Mouse (Mus musculus) heart, embryonic 14.5 days (tissue): ENCODE results near the gene Wdr11. TPM values are rescaled to one million over a fixed set of nuclear protein-coding genes. Genes with fewer than 3 reads are reported as not detected.

ENCODE experiments used
- ATAC-seq: fragments of 200-750 bp; cut with Nextera tagmentation; 2 replicates; pipeline ENCODE4 v1.8.0; 2017; ENCODE audit warnings: low read depth, moderate TSS enrichment; ENCODE audit not compliant: insufficient number of reproducible peaks, insufficient read depth, low FRiP score
- H3K27ac ChIP-seq, 2 experiments: fragments of 200-500 bp in 1 of 2; fragments of 300-500 bp in 1 of 2; sonication (generic) in 1 of 2; replicated peaks in 1 of 2; 2 replicates each; pipeline ENCODE4 v1.5.1; 2012 to 2014; ENCODE audit warnings: low read depth in 2 of 2, low read length in 2 of 2, control low read depth in 1 of 2, mild to moderate bottlenecking in 1 of 2, mixed read lengths in 1 of 2; ENCODE audit not compliant: control insufficient read depth in 1 of 2, insufficient read depth in 1 of 2
- H3K27me3 ChIP-seq: fragments of 300-500 bp; sonication (generic); 2 replicates; pipeline ENCODE4 v1.6.1; 2014; ENCODE audit warnings: mild to moderate bottlenecking, low read length, control low read depth; ENCODE audit not compliant: control insufficient read depth, insufficient read depth
- H3K36me3 ChIP-seq: fragments of 300-500 bp; sonication (generic); 2 replicates; pipeline ENCODE4 v1.6.1; 2014; ENCODE audit warnings: mild to moderate bottlenecking, control low read depth, low read length, mixed read lengths; ENCODE audit not compliant: control insufficient read depth, insufficient read depth
- H3K4me1 ChIP-seq, 2 experiments: fragments of 200-500 bp in 1 of 2; fragments of 300-500 bp in 1 of 2; sonication (generic) in 1 of 2; 2 replicates each; pipeline ENCODE4 v1.6.1; 2012 to 2014; ENCODE audit warnings: low read length in 2 of 2, control low read depth in 1 of 2, mixed read lengths in 1 of 2; ENCODE audit not compliant: control insufficient read depth in 2 of 2, insufficient read depth in 2 of 2
- H3K4me2 ChIP-seq: fragments of 300-500 bp; sonication (generic); 2 replicates; pipeline ENCODE4 v1.6.1; 2014; ENCODE audit warnings: mild to moderate bottlenecking, low read length
- H3K4me3 ChIP-seq, 2 experiments: fragments of 200-500 bp in 1 of 2; fragments of 300-500 bp in 1 of 2; sonication (generic) in 1 of 2; 2 replicates each; pipeline ENCODE4 v1.5.1; 2012 to 2014; ENCODE audit warnings: low read length in 2 of 2, mild to moderate bottlenecking in 2 of 2, control low read depth in 1 of 2, low read depth in 1 of 2, moderate library complexity in 1 of 2; ENCODE audit not compliant: control insufficient read depth in 1 of 2, insufficient read depth in 1 of 2
- H3K9ac ChIP-seq: fragments of 300-500 bp; sonication (generic); 2 replicates; pipeline ENCODE4 v1.6.1; 2014; ENCODE audit warnings: mild to moderate bottlenecking, low read length
- H3K9me3 ChIP-seq: fragments of 300-500 bp; sonication (generic); 2 replicates; pipeline ENCODE4 v1.6.1; 2016; ENCODE audit warnings: low read length, control low read depth; ENCODE audit not compliant: control insufficient read depth
- WGBS: fragments of 180-500 bp; shearing (Covaris S2); extraction: QIAGEN DNeasy Blood & Tissue Kit; methylation state at CpG from one replicate; pipeline ENCODE4 v1.1.7; 2014; 5-methylcytosine and 5-hydroxymethylcytosine counted together
- polyA plus RNA-seq: library from polyadenylated mRNA; unstranded; fragments of >200 nt; fragmentation: Nextera tagmentation; extraction: Ambion mirVana; gene quantifications from 2 replicates; pipeline ENCODE4 v1.2.1, GENCODE M21; 2014

The Wdr11 gene
- polyA plus RNA-seq, 1 experiment from 2014 or later, result 29.5 TPM

DNA sequence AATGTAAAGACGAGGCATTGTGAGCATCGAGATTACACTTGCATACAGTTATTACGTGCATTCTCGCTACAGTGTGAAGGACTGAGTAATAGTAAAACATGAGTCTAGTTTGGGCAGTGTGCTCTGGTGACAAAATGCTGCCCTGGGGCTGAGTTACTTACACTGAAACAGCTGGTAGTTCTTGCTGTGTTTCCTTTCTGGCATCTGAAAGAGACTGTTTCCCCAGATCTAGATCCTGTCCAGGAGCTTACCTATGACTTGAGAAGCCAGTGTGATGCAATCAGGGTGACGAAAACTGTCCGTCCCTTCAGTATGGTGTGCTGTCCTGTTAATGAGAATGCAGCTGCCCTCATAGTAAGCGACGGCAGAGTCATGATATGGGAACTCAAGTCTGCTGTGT, 14.6 kb downstream of the Wdr11 start:
- no peak for ATAC-seq
- Histone ChIP-seq H3K9me3 (no peaks in the 10 kb centered on the region), H3K4me3 (no peak overlapping the region), H3K9ac (no peak overlapping the region), H3K36me3 (peaks cover 98% of the 10 kb centered on the region), H3K27me3 (no peaks in the 10 kb centered on the region), H3K4me2 (no peak overlapping the region), H3K27ac (no peak overlapping the region), H3K4me1 (no peaks in the 10 kb centered on the region)
- WGBS, result 92% methylated on average over 8 of the region's 8 CpGs

DNA sequence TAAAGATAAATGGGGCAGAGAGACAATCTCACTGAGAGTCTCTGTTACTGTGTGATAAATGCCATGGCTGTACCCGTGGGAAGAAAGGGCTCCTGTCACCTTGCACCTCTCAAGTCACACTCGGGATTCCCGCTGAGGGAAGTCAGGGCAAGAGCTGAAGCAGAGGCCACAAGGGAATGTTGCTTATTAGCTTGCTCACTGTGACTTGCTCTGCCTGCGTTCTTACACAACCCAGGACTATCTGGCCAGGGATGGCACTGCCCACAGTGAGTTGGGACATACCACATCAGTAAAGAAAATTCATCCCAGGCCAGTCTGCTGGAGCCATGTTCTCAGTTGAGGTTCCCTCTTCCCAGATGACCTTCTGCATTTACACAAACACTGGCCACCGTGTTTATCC, 29.5 kb downstream of the Wdr11 start:
- Histone ChIP-seq H3K27me3 (no peaks in the 10 kb centered on the region), H3K9me3 (no peaks in the 10 kb centered on the region), H3K4me1 (no peaks in the 10 kb centered on the region), H3K4me2 (no peak overlapping the region), H3K27ac (no peak overlapping the region), H3K36me3 (peaks cover 90% of the 10 kb centered on the region), H3K9ac (no peak overlapping the region), H3K4me3 (no peak overlapping the region)
- WGBS, result 80% methylated on average over 5 of the region's 5 CpGs
- ATAC-seq, result no peak

DNA sequence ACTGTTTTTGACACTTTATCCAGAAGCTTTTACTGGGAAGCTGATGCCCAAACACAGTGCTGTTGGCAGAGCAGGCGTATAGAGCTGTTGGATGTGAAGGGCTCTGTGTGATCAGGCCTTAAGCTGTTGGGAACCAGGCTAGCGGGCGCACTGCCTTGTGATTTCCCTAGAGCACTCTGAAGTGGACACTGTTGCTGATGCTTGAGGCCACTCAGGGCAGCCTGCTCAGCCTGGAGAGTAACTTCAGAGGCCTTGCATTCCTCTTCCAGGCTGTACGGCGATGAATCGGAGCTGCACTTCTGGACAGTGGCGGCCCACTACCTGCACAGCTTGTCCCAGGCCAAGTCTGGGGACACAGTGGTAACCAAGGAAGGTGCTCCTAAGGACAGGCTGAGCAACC, 38.7 kb downstream of the Wdr11 start:
- peaks cover 96% of the 10 kb centered on the region for H3K36me3 ChIP-seq
- 66% methylated on average over 7 of the region's 7 CpGs for WGBS
- no peak overlapping the region for H3K4me3 ChIP-seq
- H3K9me3 ChIP-seq, result no peaks in the 10 kb centered on the region
- H3K4me2 ChIP-seq, result no peak overlapping the region
- no peak overlapping the region for H3K27ac ChIP-seq
- no peak for ATAC-seq
- H3K9ac ChIP-seq, result no peak overlapping the region
- peaks cover 8 to 11% of the 10 kb centered on the region in 2 experiments for H3K4me1 ChIP-seq
- H3K27me3 ChIP-seq, result no peaks in the 10 kb centered on the region

GRCm38 (mm10) chr7:129631453-129631852, 39.8 kb downstream of the Wdr11 start:
- Histone ChIP-seq H3K27me3 (no peaks in the 10 kb centered on the region), H3K9ac (no peak overlapping the region), H3K4me2 (no peak overlapping the region), H3K36me3 (peaks cover 96% of the 10 kb centered on the region), H3K4me3 (no peak overlapping the region), H3K4me1 (peaks cover 8 to 11% of the 10 kb centered on the region in 2 experiments), H3K9me3 (no peaks in the 10 kb centered on the region), H3K27ac (peak overlapping the region; percentile 42 to 66; a peak in 3 of 4 replicates)
- ATAC-seq, result peak; percentile 72
- whole genome bisulfite sequencing, result 35% methylated on average over 6 of the region's 6 CpGs

DNA sequence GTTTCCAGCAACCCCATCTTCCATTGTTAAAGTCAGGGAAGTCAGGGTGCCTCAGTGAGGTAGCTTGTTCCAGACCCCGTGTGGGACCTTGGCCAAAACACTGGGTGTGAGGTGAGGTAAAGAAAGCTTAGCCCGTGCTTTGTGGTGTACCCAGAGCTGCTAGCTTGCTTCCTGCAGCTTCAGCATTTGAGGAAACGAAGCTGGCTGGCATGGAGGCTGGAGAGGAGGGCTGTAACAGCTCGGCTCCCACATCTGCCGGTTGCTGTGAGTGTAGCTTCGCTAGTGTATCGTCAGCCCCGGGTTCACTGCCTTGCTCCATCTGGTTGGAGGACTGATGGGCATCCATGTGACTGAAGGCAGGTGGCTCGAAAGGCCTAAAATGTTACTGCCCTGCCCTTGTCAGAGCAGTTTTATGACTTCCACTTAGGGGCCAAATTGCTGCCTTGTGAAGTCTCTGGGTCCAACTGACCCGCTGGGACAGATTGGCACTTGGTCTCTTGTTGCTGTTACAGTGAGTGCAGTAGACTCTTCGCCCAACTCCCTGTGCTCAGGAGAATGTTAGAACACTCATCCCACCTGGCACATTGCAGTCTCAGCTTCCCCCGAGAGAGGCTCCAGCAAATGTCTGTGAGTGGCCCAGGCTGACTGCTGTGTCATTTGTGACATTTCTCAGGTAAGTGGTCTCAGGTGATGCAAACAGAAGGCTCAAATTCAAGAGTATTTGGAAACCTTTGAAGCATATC, 44.4 kb downstream of the Wdr11 start:
- Histone ChIP-seq H3K9me3 (no peaks in the 10 kb centered on the region), H3K27ac (no peak overlapping the region), H3K4me1 (peaks cover 6 to 10% of the 10 kb centered on the region in 2 experiments), H3K36me3 (peaks cover 63% of the 10 kb centered on the region), H3K4me3 (no peak overlapping the region), H3K4me2 (no peak overlapping the region), H3K27me3 (no peaks in the 10 kb centered on the region), H3K9ac (no peak overlapping the region)
- WGBS, result 89% methylated on average over 12 of the region's 12 CpGs
- no peak for ATAC-seq

- ATAC-seq, result no peak
- 64% methylated on average over 9 of the region's 9 CpGs for WGBS
- H3K36me3 ChIP-seq, result peaks cover 54% of the 10 kb centered on the region
- H3K27me3 ChIP-seq, result no peaks in the 10 kb centered on the region
- H3K4me2 ChIP-seq, result no peak overlapping the region
- H3K27ac ChIP-seq, result no peak overlapping the region
- no peak overlapping the region for H3K4me3 ChIP-seq
- no peaks in the 10 kb centered on the region for H3K9me3 ChIP-seq
- H3K4me1 ChIP-seq, result peaks cover 0 to 3% of the 10 kb centered on the region in 2 experiments; a peak in 1 of 4 replicates
- no peak overlapping the region for H3K9ac ChIP-seq
These were observed 45.3 kb downstream of the Wdr11 start for GRCm38 (mm10) chr7:129636992-129637391.

DNA sequence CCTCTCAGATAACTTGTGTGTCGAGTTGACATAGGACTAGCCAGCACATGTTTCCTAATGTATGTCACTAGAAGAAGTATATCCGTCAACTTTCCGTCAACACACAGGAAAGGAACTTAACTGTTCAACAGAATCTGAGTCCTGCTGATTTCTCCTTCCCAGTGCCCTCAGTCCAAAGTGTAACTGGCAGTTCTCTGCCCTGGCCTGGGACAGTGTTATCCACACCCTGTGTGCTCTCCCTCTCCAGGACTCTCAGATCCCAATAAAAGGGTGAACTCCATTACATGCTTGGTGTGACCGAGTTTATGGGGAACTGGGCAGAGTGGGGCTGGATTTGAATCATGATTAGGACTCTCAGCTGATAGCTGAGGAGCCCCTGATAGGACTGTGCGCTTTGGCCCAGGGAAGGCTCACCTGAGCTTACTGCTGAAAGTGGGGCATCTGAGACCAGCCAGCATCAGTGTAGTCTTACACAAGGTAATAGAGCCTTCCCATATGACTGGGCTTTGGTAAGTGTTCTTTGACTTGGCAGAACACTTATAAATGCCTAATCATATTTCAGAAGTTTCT, 46.3 kb downstream of the Wdr11 start:
- Histone ChIP-seq H3K36me3 (peaks cover 44% of the 10 kb centered on the region), H3K9ac (no peak overlapping the region), H3K4me3 (no peak overlapping the region), H3K4me1 (no peaks in the 10 kb centered on the region), H3K27ac (no peak overlapping the region), H3K27me3 (no peaks in the 10 kb centered on the region), H3K4me2 (no peak overlapping the region), H3K9me3 (no peaks in the 10 kb centered on the region)
- 76% methylated on average over 5 of the region's 5 CpGs for WGBS
- no peak for ATAC-seq
